Mouse (Mus musculus) 3T3-L1 (cell line): ENCODE measurements around the gene Fancd2.

Source experiments
- DNase-seq: peaks from one replicate; pipeline ENCODE4 v3.0.0-alpha.2; 2015; ENCODE audit warnings: low read depth, low spot score

The Fancd2 gene

DNA sequence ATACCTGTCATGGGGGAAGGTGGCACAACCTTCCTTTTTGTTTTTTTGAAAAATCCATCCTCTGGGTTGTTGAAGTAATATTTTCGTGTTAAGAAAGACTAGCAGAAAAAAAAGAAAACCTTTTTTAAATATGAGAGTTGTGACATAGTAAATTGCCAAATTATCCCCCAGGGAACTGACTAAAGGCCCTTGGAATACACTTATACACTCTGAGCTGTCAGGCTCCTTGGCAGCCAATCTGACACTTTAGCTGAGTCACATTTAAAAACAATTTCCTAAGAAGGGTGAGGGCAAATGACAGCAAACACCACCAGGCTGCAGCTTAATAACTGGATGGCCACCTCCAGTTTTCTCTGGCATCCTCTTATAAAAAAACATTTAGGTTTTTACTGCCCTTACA lies 9.2 kb upstream of the Fancd2 start:
- DNase-seq = peak; percentile 88

GRCm38 (mm10) chr6:113523420-113523819 lies 8.1 kb upstream of the Fancd2 start:
- DNase-seq = no peak

DNA sequence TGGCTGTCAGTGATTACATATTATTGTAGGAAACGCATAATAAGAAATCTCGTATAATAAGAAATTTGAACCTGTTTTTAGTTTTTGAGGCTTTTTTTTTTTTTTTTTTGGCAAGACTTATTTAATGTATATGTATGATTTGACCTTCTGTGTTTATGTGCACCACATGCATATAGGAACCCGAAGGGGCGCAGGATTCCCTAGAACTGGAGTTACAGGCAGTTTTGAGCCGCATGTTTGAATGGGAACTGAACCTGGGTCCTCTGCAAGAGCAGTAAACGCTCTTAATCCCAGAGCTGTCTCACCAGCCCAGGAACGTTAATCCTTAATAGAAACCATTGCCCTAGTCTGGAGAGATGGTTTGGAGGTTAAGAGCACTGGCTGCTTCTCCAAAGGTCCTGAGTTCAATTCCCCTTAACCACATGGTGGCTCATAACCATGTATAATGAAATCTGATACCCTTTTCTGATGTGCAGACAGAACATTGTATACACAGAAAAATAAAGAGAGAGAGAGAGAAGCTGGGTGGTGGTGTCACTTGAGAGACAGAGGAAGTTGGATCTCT lies 440 bp downstream of the Fancd2 start:
- DNase-seq = peak; percentile 44

DNA sequence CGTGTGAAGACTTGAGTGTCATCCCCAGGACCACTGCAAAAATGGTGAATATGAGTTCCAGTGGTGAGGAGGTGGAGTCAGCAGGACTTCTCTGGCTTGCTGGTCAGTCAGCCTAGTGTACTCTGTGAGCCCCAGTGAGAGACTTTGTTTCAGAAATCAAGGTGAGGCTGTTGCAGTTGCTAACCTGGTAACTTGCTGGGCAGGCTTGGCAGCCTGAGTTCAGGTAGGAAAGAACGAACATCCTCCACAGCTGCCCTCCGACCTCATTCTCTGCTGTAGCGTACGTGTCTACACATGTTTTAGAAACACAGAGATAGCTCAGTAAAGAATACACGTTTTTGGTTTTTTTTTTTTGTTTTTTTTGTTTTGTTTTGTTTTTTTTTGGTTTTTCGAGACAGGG lies 3.4 kb downstream of the Fancd2 start:
- DNase-seq = no peak

DNA sequence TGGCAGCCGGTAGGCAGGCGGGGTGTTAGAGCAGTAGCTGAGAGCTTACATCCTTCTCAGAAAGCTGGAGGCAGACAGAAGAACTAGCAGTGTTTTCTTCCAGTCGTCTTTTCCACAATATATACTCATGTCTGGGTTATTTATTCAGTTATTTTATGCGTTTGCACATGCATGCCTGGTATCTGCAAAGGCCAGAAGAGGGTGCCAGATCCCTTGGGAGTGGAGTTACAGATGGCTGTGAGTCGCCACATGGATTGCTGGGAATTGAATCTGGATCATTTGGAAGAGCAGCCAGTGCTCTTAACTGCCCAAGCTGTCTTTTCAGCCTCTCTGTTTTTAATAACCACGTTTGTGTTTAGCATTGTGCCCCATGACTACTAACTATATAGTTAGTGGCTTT lies 10.1 kb downstream of the Fancd2 start:
- DNase-seq = peak; percentile 25

GRCm38 (mm10) chr6:113543906-113544481 lies 12.5 kb downstream of the Fancd2 start:
- DNase-seq = no peak

DNA sequence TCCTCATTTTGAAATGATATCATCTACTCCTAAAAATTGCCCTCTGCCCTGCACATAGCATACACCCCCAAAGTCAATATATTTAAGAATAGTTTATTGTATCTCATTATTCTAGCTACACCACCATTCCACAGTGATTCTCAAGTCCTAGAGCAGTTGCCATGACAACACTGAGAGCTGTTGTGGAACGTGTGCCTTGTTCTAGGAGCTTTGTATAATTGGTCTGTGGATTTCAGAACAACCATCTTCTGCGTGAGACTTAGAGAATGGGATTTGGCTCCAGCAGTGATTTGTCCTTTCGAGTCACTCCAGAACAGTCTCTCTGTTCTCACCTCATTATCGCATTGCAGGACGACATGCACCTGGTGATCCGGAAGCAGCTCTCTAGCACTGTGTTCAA lies 28.3 kb downstream of the Fancd2 start:
- DNase-seq = no peak

- peak; percentile 22 for DNase-seq
Observed at GRCm38 (mm10) chr6:113564557-113564956, 33.1 kb downstream of the Fancd2 start.

DNA sequence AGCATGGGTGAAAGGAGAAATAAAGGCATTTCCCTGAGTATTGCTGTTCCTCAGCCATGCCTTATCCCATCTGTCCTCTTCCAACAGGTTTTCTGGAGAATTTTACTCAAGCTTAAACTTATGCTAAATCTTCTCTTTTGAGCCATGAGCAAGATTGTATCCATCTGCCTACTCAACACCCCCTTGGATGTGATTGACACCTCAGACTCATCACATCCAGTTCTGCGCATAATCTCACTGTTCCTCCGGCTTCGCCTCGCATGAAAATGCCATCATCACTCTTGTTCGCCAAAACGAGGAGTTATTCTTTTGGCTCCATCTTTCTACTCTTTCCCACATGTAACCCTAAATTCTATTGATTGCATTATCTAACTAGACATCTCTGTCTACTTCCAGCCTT lies 44.6 kb downstream of the Fancd2 start:
- DNase-seq = no peak

GRCm38 (mm10) chr6:113579306-113579705 lies 47.8 kb downstream of the Fancd2 start:
- DNase-seq = no peak

- no peak for DNase-seq
Observed at GRCm38 (mm10) chr6:113583023-113583422, 51.5 kb downstream of the Fancd2 start.

DNA sequence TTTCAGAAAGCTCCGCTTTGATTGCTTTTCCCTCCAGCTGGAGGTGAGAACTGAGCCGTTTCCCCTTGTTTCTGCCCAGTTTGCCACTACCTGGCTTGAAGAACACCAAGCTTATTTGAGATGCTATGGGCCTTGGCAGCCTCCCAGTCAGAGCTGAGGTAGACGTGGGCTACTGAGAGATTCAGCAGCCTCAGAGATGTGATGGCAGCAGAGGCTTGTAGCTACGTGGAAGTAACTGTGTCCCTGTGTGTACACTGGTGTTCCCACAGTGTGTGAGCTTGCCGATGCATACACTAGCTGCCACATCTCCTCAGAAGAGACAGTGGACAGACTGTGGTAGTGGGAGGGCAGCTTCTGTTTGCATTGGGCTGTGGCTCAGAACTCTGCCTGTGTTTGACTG lies 53.6 kb downstream of the Fancd2 start:
- DNase-seq = no peak

GRCm38 (mm10) chr6:113586466-113587183 lies 55.1 kb downstream of the Fancd2 start:
- DNase-seq = peak; percentile 76

DNA sequence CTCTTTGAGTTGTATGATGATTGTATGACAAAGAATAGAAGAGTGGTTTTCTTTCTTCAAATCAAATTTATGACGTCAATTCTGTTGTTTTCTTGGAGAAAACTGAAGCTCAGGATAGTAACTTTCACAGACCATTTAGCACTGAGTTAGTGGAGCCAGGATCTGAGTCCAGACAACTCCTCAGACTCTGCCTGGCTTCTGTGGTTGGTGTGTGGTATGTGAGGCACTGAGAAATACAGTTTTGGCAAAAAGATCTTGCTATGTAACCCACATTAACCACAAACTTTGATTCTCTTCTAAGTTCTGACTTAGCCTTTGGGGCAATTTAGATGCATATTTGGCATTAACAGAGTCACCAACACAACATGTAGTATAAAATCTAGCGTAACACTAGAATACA lies 61.2 kb downstream of the Fancd2 start:
- no peak for DNase-seq

DNA sequence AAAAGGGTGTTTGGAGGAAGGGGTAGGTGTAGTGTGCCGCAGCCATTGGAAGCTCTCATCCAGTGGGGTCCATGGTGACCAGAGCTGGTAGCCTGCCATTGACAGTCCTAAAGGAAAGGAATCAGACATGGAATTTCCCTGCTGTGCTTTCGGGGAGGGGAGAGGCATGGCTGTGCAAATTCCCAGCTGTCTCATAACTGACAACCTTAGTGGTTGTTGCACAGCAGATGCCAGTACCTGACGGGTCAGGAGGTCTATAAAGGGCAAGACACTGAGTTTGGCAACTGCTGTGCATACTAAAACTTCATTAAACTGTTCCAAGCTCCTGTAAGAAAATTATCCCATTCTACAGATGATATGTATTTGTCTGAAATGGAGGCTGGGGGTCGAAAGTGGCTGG lies 66.5 kb downstream of the Fancd2 start:
- no peak for DNase-seq

GRCm38 (mm10) chr6:113599833-113600232 lies 68.4 kb downstream of the Fancd2 start:
- no peak for DNase-seq

GRCm38 (mm10) chr6:113600543-113601139 lies 69.2 kb downstream of the Fancd2 start, which contains the start of gene Fancd2os:
Gene Fancd2os (minus strand): TSS chr6:113600715.
- no peak for DNase-seq

- peak; percentile 53 for DNase-seq
Observed at GRCm38 (mm10) chr6:113602821-113603220, 71.3 kb downstream of the Fancd2 start.

- no peak for DNase-seq
Observed at GRCm38 (mm10) chr6:113603993-113604392, 72.5 kb downstream of the Fancd2 start.

DNA sequence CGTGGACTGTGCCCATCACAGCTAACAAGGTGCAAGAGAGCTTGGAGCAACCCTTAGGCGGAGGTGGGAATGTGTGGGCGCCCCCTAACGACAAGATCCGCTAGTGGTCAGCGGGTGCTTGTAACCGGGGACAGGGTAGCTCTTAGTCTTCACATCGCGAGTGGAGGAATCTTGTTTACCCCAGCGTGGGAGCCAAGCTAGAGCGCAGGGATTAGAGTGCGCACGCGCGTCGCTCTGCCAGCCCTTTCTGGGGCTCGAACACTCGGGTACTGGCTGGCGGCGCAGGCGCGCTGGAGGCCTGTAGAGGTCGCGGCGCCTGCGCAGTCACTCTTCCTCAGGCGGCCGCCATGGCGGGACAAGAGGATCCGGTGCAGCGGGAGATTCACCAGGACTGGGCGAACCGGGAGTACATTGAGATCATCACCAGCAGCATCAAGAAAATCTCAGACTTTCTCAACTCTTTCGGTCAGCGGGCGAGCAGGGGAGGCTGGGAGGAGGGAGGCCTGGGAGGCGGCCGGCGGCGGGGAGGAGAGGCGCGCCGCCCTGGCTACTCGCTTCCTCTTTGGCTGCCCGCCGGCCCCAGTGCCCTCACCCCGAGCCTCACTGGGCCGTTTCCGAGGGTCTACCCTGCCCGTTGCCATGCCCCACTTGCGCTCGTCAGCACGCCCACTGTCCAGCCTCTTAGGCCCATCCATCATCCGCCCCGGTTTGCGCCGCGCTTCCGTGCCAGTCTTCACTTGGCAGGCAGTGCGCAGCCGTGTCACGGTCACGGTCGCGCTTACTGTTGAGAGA lies 73.1 kb downstream of the Fancd2 start, which contains the start of gene Brk1:
Brk1 (plus strand) TSS at position 341 of the 792 bp plus-strand sequence.
- DNase-seq = peak; percentile 96

GRCm38 (mm10) chr6:113605224-113605545 lies 73.7 kb downstream of the Fancd2 start:
- DNase-seq = no peak

- DNase-seq = no peak
Observed at GRCm38 (mm10) chr6:113608871-113609270, 77.4 kb downstream of the Fancd2 start.
